Comparison of ENCODE assay signal across 9 mouse cellular contexts in genomic region chr11:114912847-114913246, GRCm38 (mm10). TPM values are rescaled to one million over a fixed set of nuclear protein-coding genes. Genes with fewer than 3 reads are reported as not detected.
DNase-seq lines count a peak whose midpoint lies in the region; ATAC-seq and TF ChIP-seq lines count a peak whose summit lies in the region.
"Had no signal": no experiment of that assay in that cellular context is flagged by ENCODE, and none has a peak within 500 bp of the region (broad histone marks: within the 10 kb centered on the region; RNA-seq: fewer than 3 reads in every experiment).

No protein-coding gene starts in this region.

- no peaks in the 10 kb centered on the region for H3K4me1 ChIP-seq in G1E (ENCODE audit: insufficient read depth, low read depth, low read length)
- H3K4me1 ChIP-seq in forebrain, embryonic 14.5 days (ENCODE audit: control insufficient read depth, insufficient read depth, low read length), result no peaks in the 10 kb centered on the region
- H3K4me1 ChIP-seq: limb, embryonic 15.5 days had no signal

- TF ChIP-seq CTCF in G1E (IDR thresholded peaks at IDR 0.05; ENCODE audit: low read depth, low read length), result no peak

- ATAC-seq in G1E (ENCODE audit: extremely low read depth, insufficient number of reproducible peaks, low FRiP score, poor library complexity, severe bottlenecking), result no peak
- peak; percentile 44; the same call in 1 of the 2 replicates for ATAC-seq in forebrain, embryonic 14.5 days
- ATAC-seq in hematopoietic stem cell, adult 5-6 weeks (replicated peaks in 1 of 2; ENCODE audit: insufficient read depth in 1 of 2, low FRiP score in 2 of 2, low TSS enrichment in 1 of 2, low read depth in 1 of 2, poor library complexity in 2 of 2, severe bottlenecking in 2 of 2), result peak; percentile 77 to 83

- 27% methylated on average over 9 of the region's 9 CpGs for WGBS in forebrain, embryonic 14.5 days

- H3K36me3 ChIP-seq in G1E (replicated peaks), result no peaks in the 10 kb centered on the region
- no peaks in the 10 kb centered on the region for H3K36me3 ChIP-seq in forebrain, embryonic 14.5 days (ENCODE audit: control insufficient read depth, insufficient read depth, low read length)
- H3K36me3 ChIP-seq: limb, embryonic 15.5 days had no signal

- H3K9ac ChIP-seq in forebrain, embryonic 14.5 days (ENCODE audit: low read length), result no peak overlapping the region
- H3K9ac ChIP-seq: limb, embryonic 15.5 days had no signal

- peak; percentile 3 for DNase-seq in G1E (ENCODE audit: low spot score)
- peak; percentile 39 for DNase-seq in c-Kit-positive CD71-positive TER-119-positive erythroid progenitor cells, embryonic 14.5 days (ENCODE audit: low spot score)
- peak; percentile 87 for DNase-seq in forebrain, embryonic 14.5 days (ENCODE audit: low spot score)
- peak; percentile 73 to 86 for DNase-seq in layer of hippocampus, postnatal 25 days (ENCODE audit: extremely low spot score in 1 of 2, low spot score in 1 of 2)
- DNase-seq in lung, postnatal 4 days, result peak; percentile 67 to 84
- peak; percentile 64 for DNase-seq in right cerebral cortex, adult 18-20 months
- peak; percentile 75 for DNase-seq in urinary bladder, postnatal 14 days (ENCODE audit: low spot score)

- no peaks in the 10 kb centered on the region for H3K27me3 ChIP-seq in G1E (ENCODE audit: insufficient read depth, low read length)
- H3K27me3 ChIP-seq in forebrain, embryonic 14.5 days (replicated peaks; ENCODE audit: control insufficient read depth, insufficient read depth, low read length), result no peaks in the 10 kb centered on the region

- H3K4me3 ChIP-seq in G1E (ENCODE audit: low read depth, low read length), result no peak overlapping the region
- no peak overlapping the region for H3K4me3 ChIP-seq in forebrain, embryonic 14.5 days (ENCODE audit: low read depth, low read length)
- H3K4me3 ChIP-seq: limb, embryonic 15.5 days had no signal

- H3K9me3 ChIP-seq in G1E (replicated peaks), result peaks cover 22% of the 10 kb centered on the region
- no peaks in the 10 kb centered on the region for H3K9me3 ChIP-seq in forebrain, embryonic 14.5 days (replicated peaks; ENCODE audit: control insufficient read depth, low read length)
- H3K9me3 ChIP-seq: limb, embryonic 15.5 days had no signal

- H3K27ac ChIP-seq in forebrain, embryonic 14.5 days (ENCODE audit: low read depth, low read length), result no peak overlapping the region
- H3K27ac ChIP-seq: limb, embryonic 15.5 days had no signal

- no peak overlapping the region for H3K4me2 ChIP-seq in forebrain, embryonic 14.5 days (ENCODE audit: low read length)
- H3K4me2 ChIP-seq: limb, embryonic 15.5 days had no signal

RNA-seq across cellular contexts. Expression of gene Cd300lb, which starts 21.3 kb away (rescaled TPM):
- total RNA-seq in G1E (2014; fragmentation: Nextera tagmentation) (not detected in 2 replicates), G1E (2017) (0.16 TPM in 1 of 2 replicates, not detected in the other)
- not detected in 2 replicates for polyA plus RNA-seq in G1E (2012)
- polyA plus RNA-seq in forebrain, embryonic 14.5 days (2014; fragmentation: Nextera tagmentation; extraction: Ambion mirVana), result 0.07 TPM in 1 of 2 replicates, not detected in the other
- total RNA-seq in hematopoietic stem cell, adult 5-6 weeks (2017), result 3.5 and 16.8 TPM in 2 replicates
- not detected for total RNA-seq in layer of hippocampus, postnatal 25 days (2021)

RNA-seq across cellular contexts. Expression of gene Cd300a, which starts 23.0 kb away (rescaled TPM):
- total RNA-seq in G1E (2014; fragmentation: Nextera tagmentation) (not detected in 2 replicates), G1E (2017) (0.06 and 0.11 TPM in 2 replicates)
- 0.01 TPM in 1 of 2 replicates, not detected in the other for polyA plus RNA-seq in G1E (2012)
- polyA plus RNA-seq in forebrain, embryonic 14.5 days (2014; fragmentation: Nextera tagmentation; extraction: Ambion mirVana), result 0.73 and 1.0 TPM in 2 replicates
- 10.7 and 19.2 TPM in 2 replicates for total RNA-seq in hematopoietic stem cell, adult 5-6 weeks (2017)
- total RNA-seq in layer of hippocampus, postnatal 25 days (2021), result under 1 TPM; 0.37 to 0.52 TPM

RNA-seq across cellular contexts. Expression of gene Cd300c, which starts 56.1 kb away (rescaled TPM):
- total RNA-seq in G1E (2014; fragmentation: Nextera tagmentation) (not detected in 2 replicates), G1E (2017) (not detected in 2 replicates)
- polyA plus RNA-seq in G1E (2012), result not detected in 2 replicates
- not detected in 2 replicates for polyA plus RNA-seq in forebrain, embryonic 14.5 days (2014; fragmentation: Nextera tagmentation; extraction: Ambion mirVana)
- not detected in 2 replicates for total RNA-seq in hematopoietic stem cell, adult 5-6 weeks (2017)
- total RNA-seq in layer of hippocampus, postnatal 25 days (2021), result not detected
- polyA plus RNA-seq: limb, embryonic 15.5 days had no signal

Comparison
In these comparisons a context has a peak if more than half of its experiments do, and no peak if none do; other contexts are left out.
1. DNase-seq: peak in every context shown above with its lines; median percentile 87 in forebrain, embryonic 14.5 days; 80 in layer of hippocampus, postnatal 25 days; 76 in lung, postnatal 4 days; 75 in urinary bladder, postnatal 14 days; 64 in right cerebral cortex, adult 18-20 months; 39 in c-Kit-positive CD71-positive TER-119-positive erythroid progenitor cells, embryonic 14.5 days; 3 in G1E.